Mouse (Mus musculus): ENCODE results near the gene H2-DMb1. TPM values are rescaled to one million over a fixed set of nuclear protein-coding genes. Genes with fewer than 3 reads are reported as not detected.
"Not testable (repeated sequence)": the region's sequence is repeated elsewhere in the genome, so short reads cannot be mapped to it uniquely, and the experiment has no call there.

H2-DMb1 gene
- polyA plus RNA-seq, 1 experiment: 322 TPM

DNA sequence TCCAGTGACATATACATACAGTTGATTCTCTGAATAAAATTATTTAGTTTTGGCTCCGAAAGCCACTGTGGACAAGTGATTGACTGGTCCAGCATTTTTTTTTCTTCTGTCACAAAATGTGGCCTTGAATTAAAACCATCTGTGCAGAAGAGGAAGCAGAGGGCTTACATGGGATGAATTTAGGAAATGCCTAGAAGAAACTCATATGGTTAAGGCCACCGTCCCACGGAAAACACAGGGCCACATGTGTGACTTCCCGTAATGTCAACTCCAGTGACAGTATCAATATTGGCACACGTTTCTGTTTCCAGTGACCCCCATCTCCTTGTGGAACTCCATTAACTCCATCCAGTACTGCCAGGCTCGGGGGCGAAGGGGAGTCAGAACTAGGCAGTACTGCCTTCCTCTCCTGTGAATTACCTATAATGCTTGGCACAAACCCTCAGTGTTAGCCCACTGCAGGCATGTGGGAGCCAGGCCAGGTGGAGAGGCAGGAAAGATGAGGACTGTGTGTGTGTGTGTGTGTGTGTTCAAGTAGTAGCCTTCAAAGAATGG lies 10.3 kb upstream of the H2-DMb1 start:
- Histone ChIP-seq H3K4me1 (ENCODE audit: control insufficient read depth, insufficient read depth, insufficient read length) (peaks cover 11% of the 10 kb centered on the region), H3K36me3 (ENCODE audit: control insufficient read depth, insufficient read depth, low read length) (peaks cover 28% of the 10 kb centered on the region), H3K27me3 (ENCODE audit: control insufficient read depth, insufficient read depth, low read length) (no peaks in the 10 kb centered on the region), H3K4me3 (ENCODE audit: extremely low read depth, insufficient read depth, insufficient read length) (peak overlapping the region; percentile 26; the same call in 1 of the 2 replicates), H3K27ac (ENCODE audit: insufficient read depth, low read length) (peak overlapping the region; percentile 97)
- 27% methylated on average over 7 of the region's 7 CpGs for WGBS
- TF ChIP-seq POLR2A (IDR thresholded peaks at IDR 0.05; ENCODE audit: low read depth, low read length): no peak
- no peak for TF ChIP-seq CTCF (IDR thresholded peaks at IDR 0.05; ENCODE audit: extremely low read depth, insufficient read depth, insufficient read length, insufficient replicate concordance)
- DNase-seq (ENCODE audit: low read depth in 1 of 2, low spot score in 2 of 2): no peak

DNA sequence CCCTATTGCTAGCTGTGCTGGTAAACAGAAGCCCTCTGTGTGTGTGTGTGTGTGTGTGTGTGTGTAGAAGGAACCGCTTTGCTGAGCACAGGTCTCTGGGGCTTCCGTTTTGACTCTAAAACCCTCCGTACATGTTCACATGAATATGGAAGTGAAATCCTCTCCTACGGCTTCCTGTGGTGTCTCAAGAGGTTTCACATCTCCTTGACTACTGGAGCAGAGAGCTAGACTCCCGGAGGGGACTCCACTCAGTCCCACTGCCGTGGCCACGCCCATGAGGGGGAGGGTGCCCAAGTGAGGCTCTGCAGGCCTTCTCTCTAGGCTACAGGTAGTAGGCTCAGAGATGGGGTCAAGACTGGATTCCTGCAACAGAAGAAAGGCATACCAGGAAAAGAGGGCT lies 9.8 kb upstream of the H2-DMb1 start, which contains the start of gene H2-DMb2:
TSS of gene H2-DMb2 (plus strand) at position 275 of the 400 bp plus-strand sequence.
- peak; percentile 93 to 97 for DNase-seq (ENCODE audit: low read depth in 1 of 2, low spot score in 2 of 2)
- Histone ChIP-seq H3K4me3 (ENCODE audit: extremely low read depth, insufficient read depth, insufficient read length) (peak within 1 kb of the TSS; percentile 65), H3K27me3 (ENCODE audit: control insufficient read depth, insufficient read depth, low read length) (no peaks in the 10 kb centered on the region), H3K4me1 (ENCODE audit: control insufficient read depth, insufficient read depth, insufficient read length) (peaks cover 13% of the 10 kb centered on the region), H3K27ac (ENCODE audit: insufficient read depth, low read length) (peak within 1 kb of the TSS; percentile 97), H3K36me3 (ENCODE audit: control insufficient read depth, insufficient read depth, low read length) (peaks cover 26% of the 10 kb centered on the region)
- no peak for TF ChIP-seq POLR2A (IDR thresholded peaks at IDR 0.05; ENCODE audit: low read depth, low read length)
- TF ChIP-seq CTCF (IDR thresholded peaks at IDR 0.05; ENCODE audit: extremely low read depth, insufficient read depth, insufficient read length, insufficient replicate concordance): no peak
- 2% methylated on average over 7 of the region's 7 CpGs for WGBS

DNA sequence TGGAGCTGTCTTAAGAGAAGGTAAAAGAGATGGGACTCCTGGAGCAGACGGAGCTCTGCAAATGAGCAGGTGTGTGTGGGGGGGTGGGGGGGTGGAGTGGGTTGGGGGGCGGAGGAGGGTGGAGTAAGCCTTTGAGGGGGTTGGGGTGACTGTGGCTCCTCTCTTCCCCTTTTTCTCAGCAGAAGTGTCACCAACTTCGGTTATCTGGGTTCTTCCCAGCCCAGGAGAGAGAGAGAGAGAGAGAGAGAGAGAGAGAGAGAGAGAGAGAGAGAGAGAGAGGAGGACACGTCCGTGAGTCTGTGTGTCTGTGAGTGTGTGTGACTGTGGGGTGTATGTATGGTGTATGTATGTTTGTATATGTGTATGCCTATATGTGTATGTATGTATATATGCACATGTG lies 9.4 kb upstream of the H2-DMb1 start:
- 13% methylated on average over 5 of the region's 5 CpGs for WGBS
- Histone ChIP-seq H3K4me3 (ENCODE audit: extremely low read depth, insufficient read depth, insufficient read length) (peak overlapping the region; percentile 65), H3K4me1 (ENCODE audit: control insufficient read depth, insufficient read depth, insufficient read length) (peaks cover 13% of the 10 kb centered on the region), H3K27me3 (ENCODE audit: control insufficient read depth, insufficient read depth, low read length) (no peaks in the 10 kb centered on the region), H3K36me3 (ENCODE audit: control insufficient read depth, insufficient read depth, low read length) (peaks cover 24% of the 10 kb centered on the region), H3K27ac (ENCODE audit: insufficient read depth, low read length) (peak overlapping the region; percentile 67)
- DNase-seq (ENCODE audit: low read depth in 1 of 2, low spot score in 2 of 2): peak in 1 of 2 experiments; percentile 42
- no peak for TF ChIP-seq POLR2A (IDR thresholded peaks at IDR 0.05; ENCODE audit: low read depth, low read length)
- TF ChIP-seq CTCF (IDR thresholded peaks at IDR 0.05; ENCODE audit: extremely low read depth, insufficient read depth, insufficient read length, insufficient replicate concordance): no peak

DNA sequence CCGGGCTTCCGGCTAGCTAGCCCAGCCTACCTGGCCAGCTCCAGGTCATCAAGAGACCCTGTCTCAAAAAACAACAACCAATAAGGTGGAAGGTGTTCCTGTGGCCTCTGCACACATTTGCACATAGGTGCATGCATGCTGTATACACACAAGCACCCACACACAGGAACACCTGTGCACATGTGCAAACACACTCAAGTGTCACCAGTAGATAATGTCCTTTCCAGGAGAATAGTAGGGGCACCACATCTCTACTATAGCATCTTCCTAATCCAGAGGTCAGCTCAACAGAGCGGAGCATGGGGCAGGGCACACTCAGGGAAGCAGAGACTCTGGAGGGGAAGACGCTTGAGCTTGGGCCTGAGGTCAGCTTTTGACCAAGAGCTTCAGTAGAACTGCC lies 8.7 kb upstream of the H2-DMb1 start:
- H3K4me3 ChIP-seq (ENCODE audit: extremely low read depth, insufficient read depth, insufficient read length): peak overlapping the region; percentile 65
- H3K27ac ChIP-seq (ENCODE audit: insufficient read depth, low read length): peak overlapping the region; percentile 67
- 63% methylated on average over 4 of the region's 4 CpGs for WGBS
- H3K4me1 ChIP-seq (ENCODE audit: control insufficient read depth, insufficient read depth, insufficient read length): peaks cover 13% of the 10 kb centered on the region
- not testable (repeated sequence) for DNase-seq (ENCODE audit: low read depth in 1 of 2, low spot score in 2 of 2); H3K27me3 ChIP-seq (ENCODE audit: control insufficient read depth, insufficient read depth, low read length)
- H3K36me3 ChIP-seq (ENCODE audit: control insufficient read depth, insufficient read depth, low read length): peaks cover 19% of the 10 kb centered on the region

DNA sequence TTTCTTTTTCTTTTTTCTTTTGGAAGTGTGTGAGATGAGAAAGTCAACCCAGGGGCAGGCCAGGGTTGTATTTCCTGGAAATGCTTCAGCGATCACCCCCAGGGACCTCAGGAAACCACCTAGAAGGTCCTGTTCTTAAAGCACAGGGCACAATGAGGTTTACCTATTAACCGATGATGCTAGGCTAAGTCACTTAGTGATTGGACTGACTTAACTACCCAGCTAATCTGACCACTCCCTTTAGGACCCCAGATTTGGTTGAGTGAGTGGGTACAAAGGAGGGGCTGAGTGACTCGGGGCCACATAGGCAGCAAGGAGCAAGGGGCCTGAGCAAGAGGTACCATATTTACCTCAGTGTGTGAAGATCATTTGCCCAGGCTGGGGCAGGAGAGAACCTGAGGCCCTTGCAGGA lies 7.9 kb upstream of the H2-DMb1 start:
- 28% methylated on average over 3 of the region's 3 CpGs for WGBS
- peaks cover 13% of the 10 kb centered on the region for H3K36me3 ChIP-seq (ENCODE audit: control insufficient read depth, insufficient read depth, low read length)
- DNase-seq (ENCODE audit: low read depth in 1 of 2, low spot score in 2 of 2): peak; percentile 86 to 97
- peak overlapping the region; percentile 98 for H3K27ac ChIP-seq (ENCODE audit: insufficient read depth, low read length)
- peak; percentile 93 for TF ChIP-seq POLR2A (IDR thresholded peaks at IDR 0.05; ENCODE audit: low read depth, low read length)
- no peak for TF ChIP-seq CTCF (IDR thresholded peaks at IDR 0.05; ENCODE audit: extremely low read depth, insufficient read depth, insufficient read length, insufficient replicate concordance)
- H3K27me3 ChIP-seq (ENCODE audit: control insufficient read depth, insufficient read depth, low read length): no peaks in the 10 kb centered on the region
- H3K4me1 ChIP-seq (ENCODE audit: control insufficient read depth, insufficient read depth, insufficient read length): peaks cover 13% of the 10 kb centered on the region
- H3K4me3 ChIP-seq (ENCODE audit: extremely low read depth, insufficient read depth, insufficient read length): peak overlapping the region; percentile 67

DNA sequence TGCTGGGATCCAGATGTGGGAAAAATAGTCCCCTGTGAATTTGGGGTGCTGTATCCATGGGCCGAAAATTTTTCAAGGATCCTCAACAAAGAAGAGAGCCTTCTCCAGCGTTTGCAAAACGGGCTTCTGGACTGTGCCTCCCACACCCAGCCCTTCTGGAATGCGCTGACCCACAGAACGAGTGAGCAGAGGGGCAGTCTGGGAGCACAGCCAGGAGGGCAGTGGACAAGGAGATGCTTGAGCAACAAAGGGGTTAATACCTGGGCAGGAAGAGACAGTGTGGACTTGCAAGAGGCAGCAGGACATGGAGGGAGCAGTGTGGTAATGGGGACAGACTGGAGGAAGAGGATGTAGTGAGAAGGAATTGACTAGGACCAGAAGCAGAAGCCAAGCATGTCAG lies 2.7 kb downstream of the H2-DMb1 start:
- Histone ChIP-seq H3K27me3 (ENCODE audit: control insufficient read depth, insufficient read depth, low read length) (no peaks in the 10 kb centered on the region), H3K27ac (ENCODE audit: insufficient read depth, low read length) (no peak overlapping the region), H3K4me1 (ENCODE audit: control insufficient read depth, insufficient read depth, insufficient read length) (peaks cover 14% of the 10 kb centered on the region; the same call in 1 of the 2 replicates), H3K36me3 (ENCODE audit: control insufficient read depth, insufficient read depth, low read length) (peaks cover 31% of the 10 kb centered on the region), H3K4me3 (ENCODE audit: extremely low read depth, insufficient read depth, insufficient read length) (no peak overlapping the region)
- no peak for DNase-seq (ENCODE audit: low read depth in 1 of 2, low spot score in 2 of 2)
- TF ChIP-seq CTCF (IDR thresholded peaks at IDR 0.05; ENCODE audit: extremely low read depth, insufficient read depth, insufficient read length, insufficient replicate concordance): no peak
- TF ChIP-seq POLR2A (IDR thresholded peaks at IDR 0.05; ENCODE audit: low read depth, low read length): no peak
- WGBS: 79% methylated on average over 5 of the region's 5 CpGs

DNA sequence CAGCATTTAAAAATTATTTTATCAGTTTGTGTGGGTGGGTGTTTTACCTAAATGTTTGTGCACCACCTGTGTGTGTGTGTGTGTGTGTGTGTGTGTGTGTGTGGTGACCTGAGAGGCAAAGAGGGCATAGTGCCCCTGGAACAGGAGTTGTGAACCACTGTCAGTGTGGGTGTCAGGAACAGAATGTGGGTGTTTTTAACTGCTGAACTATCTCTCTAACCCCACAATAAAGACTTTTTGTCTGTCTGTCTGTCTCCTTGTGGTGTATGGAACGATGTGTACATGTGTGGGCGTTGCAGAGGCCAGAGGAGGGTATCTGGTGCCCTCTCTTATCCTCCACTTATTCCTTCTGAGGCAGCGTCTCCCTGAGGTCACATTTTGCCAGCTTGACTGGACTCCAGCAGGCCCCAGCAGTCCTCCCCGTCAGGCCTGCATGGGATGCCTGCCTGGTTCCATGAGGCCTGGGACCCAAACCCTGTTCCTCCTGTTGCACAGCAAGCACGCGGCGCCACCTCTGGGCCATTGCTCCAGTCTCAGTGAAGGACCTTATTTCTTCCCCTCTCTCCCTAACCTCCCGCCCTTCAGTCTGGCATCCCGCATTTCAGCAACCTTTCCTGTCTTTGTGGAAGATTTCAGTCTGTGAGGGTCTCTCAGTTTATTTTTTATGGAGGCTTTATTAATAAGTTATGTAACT lies 11.5 kb downstream of the H2-DMb1 start:
- 51% methylated on average over 9 of the region's 9 CpGs for WGBS
- TF ChIP-seq CTCF (IDR thresholded peaks at IDR 0.05; ENCODE audit: extremely low read depth, insufficient read depth, insufficient read length, insufficient replicate concordance) (peak; percentile 71; the same call in 1 of the 2 replicates), POLR2A (IDR thresholded peaks at IDR 0.05; ENCODE audit: low read depth, low read length) (no peak)
- Histone ChIP-seq H3K27me3 (ENCODE audit: control insufficient read depth, insufficient read depth, low read length) (no peaks in the 10 kb centered on the region), H3K36me3 (ENCODE audit: control insufficient read depth, insufficient read depth, low read length) (peaks cover 13% of the 10 kb centered on the region), H3K27ac (ENCODE audit: insufficient read depth, low read length) (peak overlapping the region; percentile 59), H3K4me3 (ENCODE audit: extremely low read depth, insufficient read depth, insufficient read length) (no peak overlapping the region), H3K4me1 (ENCODE audit: control insufficient read depth, insufficient read depth, insufficient read length) (peaks cover 8% of the 10 kb centered on the region; the same call in 1 of the 2 replicates)
- DNase-seq (ENCODE audit: low read depth in 1 of 2, low spot score in 2 of 2): peak in 1 of 2 experiments; percentile 70
